Mouse (Mus musculus) embryonic facial prominence, embryonic 14.5 days (tissue): ENCODE measurements around the gene Pkdcc. TPM values are rescaled to one million over a fixed set of nuclear protein-coding genes. Genes with fewer than 3 reads are reported as not detected.
A peak's percentile ranks its signal among the peaks of the same experiment; 100 is the strongest.

Source experiments
- ATAC-seq: fragments of 200-750 bp; cut with Nextera tagmentation; 2 replicates; pipeline ENCODE4 v1.8.0; 2017; ENCODE audit warnings: low read depth, moderate number of reproducible peaks, moderate TSS enrichment
- DNase-seq: peaks from one replicate; pipeline ENCODE4 v3.0.0-alpha.2; 2015; ENCODE audit warnings: low spot score
- H3K27ac ChIP-seq: fragments of 300-500 bp; sonication (generic); replicated peaks from 2 replicates; pipeline ENCODE4 v1.5.1; 2014; ENCODE audit warnings: low read depth, mild to moderate bottlenecking, low read length, moderate library complexity
- H3K27me3 ChIP-seq: fragments of 300-500 bp; sonication (generic); replicated peaks from 2 replicates; pipeline ENCODE4 v1.6.1; 2014; ENCODE audit warnings: low read length; ENCODE audit not compliant: control insufficient read depth, insufficient read depth
- H3K36me3 ChIP-seq: fragments of 300-500 bp; sonication (generic); 2 replicates; pipeline ENCODE4 v1.6.1; 2014; ENCODE audit warnings: low read length, mixed read lengths; ENCODE audit not compliant: control insufficient read depth, insufficient read depth
- H3K4me1 ChIP-seq: fragments of 300-500 bp; sonication (generic); 2 replicates; pipeline ENCODE4 v1.6.1; 2014; ENCODE audit warnings: antibody characterized with exemption, low read length; ENCODE audit not compliant: control insufficient read depth, insufficient read depth
- H3K4me2 ChIP-seq: fragments of 300-500 bp; sonication (generic); 2 replicates; pipeline ENCODE4 v1.6.1; 2014; ENCODE audit warnings: low read depth, mild to moderate bottlenecking, low read length, moderate library complexity, mixed read lengths
- H3K4me3 ChIP-seq: fragments of 300-500 bp; sonication (generic); 2 replicates; pipeline ENCODE4 v1.5.1; 2014; ENCODE audit warnings: low read depth, mild to moderate bottlenecking, low read length
- H3K9ac ChIP-seq: fragments of 300-500 bp; sonication (generic); 2 replicates; pipeline ENCODE4 v1.6.1; 2014; ENCODE audit warnings: low read depth, mild to moderate bottlenecking, low read length, moderate library complexity, mixed read lengths
- H3K9me3 ChIP-seq: fragments of 300-500 bp; sonication (generic); 2 replicates; pipeline ENCODE4 v1.6.1; 2016; ENCODE audit warnings: low read length; ENCODE audit not compliant: control insufficient read depth
- WGBS: fragments of 180-500 bp; shearing (Covaris S2); extraction: QIAGEN DNeasy Blood & Tissue Kit; methylation state at CpG from one replicate; pipeline ENCODE4 v1.1.7; 2014; 5-methylcytosine and 5-hydroxymethylcytosine counted together
- polyA plus RNA-seq: library from polyadenylated mRNA; unstranded; fragments of >200 nt; fragmentation: Nextera tagmentation; extraction: Ambion mirVana; gene quantifications from 2 replicates; pipeline ENCODE4 v1.2.1, GENCODE M21; 2014

Pkdcc gene
- polyA plus RNA-seq, 1 experiment from 2014 or later: 26.2 TPM

DNA sequence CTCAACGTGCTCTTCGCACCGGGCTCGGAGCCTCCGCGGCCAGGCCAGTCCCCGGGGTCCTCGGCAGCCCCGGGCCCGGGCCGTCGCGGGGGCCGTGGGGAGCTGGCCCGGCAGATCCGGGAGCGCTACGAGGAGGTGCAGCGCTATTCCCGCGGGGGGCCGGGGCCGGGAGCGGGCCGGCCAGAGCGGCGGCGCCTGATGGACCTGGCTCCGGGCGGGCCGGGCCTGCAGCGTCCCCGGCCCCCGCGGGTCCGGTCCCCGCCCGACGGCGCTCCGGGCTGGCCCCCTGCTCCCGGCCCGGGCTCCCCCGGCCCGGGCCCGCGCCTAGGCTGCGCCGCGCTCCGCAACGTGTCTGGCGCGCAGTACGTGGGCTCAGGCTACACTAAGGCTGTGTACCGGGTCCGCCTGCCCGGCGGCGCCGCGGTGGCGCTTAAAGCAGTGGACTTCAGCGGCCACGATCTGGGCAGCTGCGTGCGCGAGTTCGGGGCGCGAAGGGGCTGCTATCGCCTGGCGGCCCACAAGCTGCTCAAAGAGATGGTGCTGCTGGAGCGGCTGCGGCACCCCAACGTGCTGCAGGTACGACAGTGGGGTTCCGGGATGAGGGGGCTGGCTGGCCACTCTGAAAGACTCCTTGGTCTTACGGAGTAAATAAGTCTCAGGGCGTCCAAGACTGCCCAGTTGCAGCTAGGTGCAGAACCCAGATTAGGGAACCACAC, 595 bp downstream of the Pkdcc start:
- peak overlapping the region; percentile 68 for H3K4me3 ChIP-seq

DNA sequence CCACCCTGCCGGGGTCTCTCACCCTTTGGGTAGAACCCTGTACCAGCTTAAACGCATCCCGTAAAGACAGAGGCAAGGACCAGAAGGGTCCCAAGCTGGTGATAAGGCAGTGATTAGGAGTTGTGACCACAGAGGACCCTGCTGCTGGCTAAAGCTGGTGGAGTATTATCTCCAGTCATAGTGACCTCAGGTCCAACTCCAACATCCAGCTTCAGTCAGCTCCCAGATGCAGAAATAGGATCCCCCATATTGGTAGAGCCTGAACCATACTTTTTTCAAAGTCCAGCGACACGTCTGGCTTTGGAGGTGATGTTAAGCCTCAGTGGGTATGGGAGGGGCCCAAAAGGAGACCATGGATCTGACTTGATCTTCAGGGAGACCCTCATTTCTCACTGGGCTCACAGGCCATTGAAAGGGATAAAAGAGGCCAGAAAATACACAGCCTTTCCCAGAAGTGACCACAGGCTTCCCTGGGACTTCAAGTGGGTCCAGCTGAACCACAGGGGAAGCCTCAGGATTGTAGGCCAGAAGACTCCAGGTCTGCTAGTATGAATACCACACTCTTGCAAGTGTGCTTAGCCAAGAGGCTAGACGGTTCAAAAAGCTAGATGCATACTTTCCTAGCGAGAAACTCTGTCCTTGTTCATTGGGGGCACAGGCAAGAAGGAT, 1.3 kb downstream of the Pkdcc start:
- no peaks in the 10 kb centered on the region for H3K9me3 ChIP-seq
- WGBS: 14% methylated on average over 7 of the region's 7 CpGs
- DNase-seq (no peak), ATAC-seq (no peak)
- H3K9ac ChIP-seq: peak overlapping the region; percentile 90
- peaks cover 11% of the 10 kb centered on the region for H3K4me1 ChIP-seq
- peak overlapping the region; percentile 68 for H3K4me3 ChIP-seq
- peaks cover 8% of the 10 kb centered on the region for H3K36me3 ChIP-seq
- H3K27ac ChIP-seq: peak overlapping the region; percentile 82; the same call in 1 of the 2 replicates
- no peaks in the 10 kb centered on the region for H3K27me3 ChIP-seq
- H3K4me2 ChIP-seq: peak overlapping the region; percentile 85

More for the DNA sequence above, 595 bp downstream of the Pkdcc start:
- 2% methylated on average over 42 of the region's 80 CpGs for WGBS
- no peaks in the 10 kb centered on the region for H3K27me3 ChIP-seq
- peak overlapping the region; percentile 82 for H3K27ac ChIP-seq
- H3K4me2 ChIP-seq: peak overlapping the region; percentile 85
- H3K9me3 ChIP-seq: no peaks in the 10 kb centered on the region
- ATAC-seq: peak; percentile 27
- H3K4me1 ChIP-seq: peaks cover 11% of the 10 kb centered on the region
- H3K36me3 ChIP-seq: peaks cover under 1% of the 10 kb centered on the region
- peak overlapping the region; percentile 90 for H3K9ac ChIP-seq
- no peak for DNase-seq

DNA sequence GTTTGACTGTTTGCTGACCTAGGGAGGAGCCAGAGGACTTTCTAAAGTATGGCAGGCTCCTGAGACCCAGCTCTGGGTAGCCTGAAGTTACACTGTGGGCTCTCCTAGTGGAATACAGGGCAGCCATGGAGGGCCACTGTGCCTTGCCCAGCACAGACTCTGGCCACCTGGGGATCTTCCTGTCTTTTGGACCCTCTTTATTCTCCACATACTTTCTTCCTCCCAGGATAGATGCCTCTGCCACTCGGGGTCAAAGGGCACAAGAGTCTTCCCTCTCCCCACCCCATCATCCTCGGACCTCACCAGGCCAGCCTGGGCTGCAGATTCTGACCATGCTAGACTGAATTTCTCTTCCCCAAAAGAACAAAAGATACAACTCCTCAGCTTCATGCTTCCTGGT, 3.1 kb downstream of the Pkdcc start:
- Histone ChIP-seq H3K9me3 (no peaks in the 10 kb centered on the region), H3K27ac (no peak overlapping the region), H3K4me1 (peaks cover 10% of the 10 kb centered on the region), H3K36me3 (peaks cover 24% of the 10 kb centered on the region), H3K4me3 (peak overlapping the region; percentile 68), H3K4me2 (peak overlapping the region; percentile 85), H3K27me3 (no peaks in the 10 kb centered on the region), H3K9ac (peak overlapping the region; percentile 90)
- no peak for ATAC-seq
- no peak for DNase-seq
- WGBS: 41% methylated on average over 2 of the region's 2 CpGs

DNA sequence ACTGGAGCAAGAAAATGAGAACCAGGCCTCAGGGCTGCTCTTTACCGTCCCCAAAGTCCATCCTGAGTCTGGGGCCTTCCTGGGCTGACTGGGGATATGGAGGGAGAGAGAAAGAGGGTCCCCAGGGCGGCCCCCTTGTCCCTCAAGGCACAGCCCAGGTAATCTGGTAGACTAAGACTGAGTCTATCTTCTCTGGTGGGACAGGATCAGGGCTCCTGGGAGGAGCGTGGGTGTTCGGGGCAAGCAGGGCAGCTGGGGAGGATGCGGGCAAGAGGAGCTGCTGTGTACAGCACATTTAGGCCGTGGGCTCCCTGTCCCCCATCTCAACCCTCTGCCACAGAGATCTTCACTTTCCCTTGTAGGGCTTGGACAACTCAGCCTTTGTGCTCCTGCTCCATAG, 3.6 kb downstream of the Pkdcc start:
- ATAC-seq (no peak), DNase-seq (no peak)
- Histone ChIP-seq H3K4me1 (peaks cover 5% of the 10 kb centered on the region), H3K4me2 (peak overlapping the region; percentile 85), H3K9ac (peak overlapping the region; percentile 90), H3K27me3 (no peaks in the 10 kb centered on the region), H3K36me3 (peaks cover 29% of the 10 kb centered on the region), H3K27ac (no peak overlapping the region), H3K4me3 (peak overlapping the region; percentile 68), H3K9me3 (no peaks in the 10 kb centered on the region)
- WGBS: 62% methylated on average over 6 of the region's 6 CpGs

DNA sequence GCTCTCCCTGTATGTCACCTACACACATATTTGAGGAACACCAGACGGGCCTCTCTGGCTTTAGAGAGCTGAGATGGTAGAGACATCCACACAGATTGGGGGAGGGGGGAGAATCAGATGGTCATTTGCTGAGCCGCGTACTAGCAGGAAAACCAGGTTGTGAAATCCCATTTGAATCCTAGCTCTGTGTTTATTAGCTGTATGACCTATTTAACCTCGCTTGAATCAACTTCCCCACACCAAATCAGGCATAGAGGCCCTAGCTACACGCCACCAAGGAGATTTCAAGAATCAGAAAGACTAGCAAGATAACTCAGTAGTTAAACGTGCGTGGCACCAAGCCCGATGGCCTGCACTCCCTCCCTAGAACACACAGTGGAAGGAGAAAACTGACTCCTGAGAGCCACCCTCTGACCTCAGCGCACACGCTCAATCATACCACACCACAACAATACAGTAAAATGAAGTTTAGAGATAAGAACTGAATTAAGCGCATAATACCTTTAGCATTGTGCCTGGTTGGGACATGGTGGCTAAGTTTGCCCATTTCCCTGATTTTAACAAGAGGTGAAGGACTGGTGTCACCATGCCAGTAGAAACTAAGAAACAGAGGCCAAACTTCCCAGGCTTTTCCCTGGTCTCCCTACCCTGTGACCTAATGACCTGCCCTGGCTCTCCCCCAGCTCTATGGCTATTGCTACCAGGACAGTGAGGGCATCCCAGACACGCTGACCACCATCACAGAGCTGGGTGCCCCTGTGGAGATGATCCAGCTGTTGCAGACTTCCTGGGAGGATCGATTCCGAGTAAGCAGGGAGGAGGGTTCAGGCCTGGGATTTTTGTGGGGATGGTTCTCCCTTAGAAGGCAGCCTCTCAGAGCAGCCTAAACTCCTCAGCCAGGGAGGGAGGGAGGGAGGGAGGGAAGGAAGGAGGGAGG, 4.5 kb downstream of the Pkdcc start:
- no peak overlapping the region for H3K4me3 ChIP-seq
- no peaks in the 10 kb centered on the region for H3K9me3 ChIP-seq
- 59% methylated on average over 14 of the region's 14 CpGs for WGBS
- H3K27me3 ChIP-seq: no peaks in the 10 kb centered on the region
- peaks cover 37% of the 10 kb centered on the region for H3K36me3 ChIP-seq
- no peak overlapping the region for H3K9ac ChIP-seq
- H3K27ac ChIP-seq: no peak overlapping the region
- H3K4me1 ChIP-seq: peaks cover 5% of the 10 kb centered on the region; the same call in 1 of the 2 replicates
- ATAC-seq (no peak), DNase-seq (no peak)
- peak overlapping the region; percentile 85; the same call in 1 of the 2 replicates for H3K4me2 ChIP-seq

DNA sequence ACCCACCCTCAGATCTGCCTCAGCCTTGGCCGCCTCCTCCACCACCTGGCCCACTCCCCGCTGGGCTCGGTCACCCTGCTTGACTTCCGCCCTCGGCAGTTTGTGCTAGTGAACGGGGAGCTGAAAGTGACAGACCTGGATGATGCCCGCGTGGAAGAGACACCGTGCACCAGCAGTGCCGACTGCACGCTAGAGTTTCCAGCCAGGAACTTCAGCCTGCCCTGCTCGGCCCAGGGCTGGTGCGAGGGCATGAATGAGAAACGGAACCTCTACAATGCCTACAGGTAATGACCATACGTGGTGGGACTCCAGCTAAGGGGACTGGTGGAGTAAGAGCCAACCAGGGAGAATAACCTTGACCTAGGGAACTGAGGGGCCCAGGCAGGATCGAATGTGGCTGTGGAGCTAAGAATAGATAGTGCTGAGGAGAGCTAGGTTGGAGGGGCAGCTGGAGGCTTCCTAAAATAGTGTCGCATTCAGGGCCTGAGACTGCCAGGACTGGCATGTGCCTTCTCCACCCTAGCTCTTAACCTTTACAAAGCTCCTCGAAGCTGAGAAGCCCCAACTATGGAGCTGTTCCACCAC, 6.0 kb downstream of the Pkdcc start:
- Histone ChIP-seq H3K27me3 (no peaks in the 10 kb centered on the region), H3K4me1 (peaks cover 5% of the 10 kb centered on the region; the same call in 1 of the 2 replicates), H3K36me3 (peaks cover 51% of the 10 kb centered on the region), H3K9ac (no peak overlapping the region), H3K9me3 (no peaks in the 10 kb centered on the region), H3K27ac (no peak overlapping the region), H3K4me2 (no peak overlapping the region), H3K4me3 (no peak overlapping the region)
- DNase-seq: no peak
- WGBS: 88% methylated on average over 18 of the region's 18 CpGs
- 0 out of 2 replicates have a peak, but pooled peaks have one; percentile 7 for ATAC-seq

DNA sequence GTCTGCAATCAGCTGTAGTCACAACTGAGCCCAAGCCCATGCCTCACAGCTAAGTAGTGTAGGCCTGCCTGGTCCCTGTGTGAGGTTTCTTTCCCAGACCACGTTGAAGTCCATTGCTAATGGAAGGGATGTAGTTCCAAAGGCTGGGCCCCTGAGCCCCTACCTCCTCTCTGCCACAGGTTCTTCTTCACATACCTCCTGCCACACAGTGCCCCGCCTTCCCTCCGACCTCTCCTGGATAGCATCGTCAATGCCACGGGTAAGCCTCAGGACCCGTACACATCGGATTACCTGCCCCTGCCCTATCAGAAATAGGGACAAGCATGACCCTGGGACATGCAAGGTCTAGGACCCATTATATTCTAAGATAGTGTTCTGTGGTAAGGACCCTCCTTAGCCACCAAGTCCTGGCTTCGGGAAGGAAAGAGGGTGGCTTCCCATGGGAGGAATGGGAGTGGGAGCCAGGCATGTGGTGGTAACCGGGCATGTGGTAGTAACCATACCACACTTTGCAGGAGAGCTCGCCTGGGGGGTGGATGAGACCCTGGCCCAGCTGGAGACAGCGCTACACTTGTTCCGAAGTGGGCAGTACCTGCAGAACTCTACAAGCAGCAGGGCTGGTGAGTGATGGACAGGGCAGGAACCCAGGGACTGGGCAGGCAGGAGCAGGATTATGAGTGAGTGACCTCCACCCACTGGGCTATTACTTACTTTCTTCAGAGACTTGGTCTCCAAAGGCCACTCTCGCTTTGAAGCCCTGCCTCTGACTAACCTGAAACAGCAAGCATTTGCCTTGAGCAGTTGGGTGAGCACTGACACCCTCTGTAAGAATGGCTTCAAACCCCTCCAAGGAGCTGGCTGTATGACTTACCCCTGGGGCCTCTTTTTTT, 6.8 kb downstream of the Pkdcc start:
- H3K4me3 ChIP-seq: no peak overlapping the region
- 81% methylated on average over 13 of the region's 13 CpGs for WGBS
- H3K27ac ChIP-seq: no peak overlapping the region
- no peak overlapping the region for H3K4me2 ChIP-seq
- no peak for ATAC-seq
- peaks cover 5% of the 10 kb centered on the region; the same call in 1 of the 2 replicates for H3K4me1 ChIP-seq
- H3K36me3 ChIP-seq: peaks cover 51% of the 10 kb centered on the region
- H3K27me3 ChIP-seq: no peaks in the 10 kb centered on the region
- H3K9me3 ChIP-seq: no peaks in the 10 kb centered on the region
- no peak overlapping the region for H3K9ac ChIP-seq
- DNase-seq: no peak
